Comparison of ENCODE assay signal across 2 mouse cellular contexts in the genomic region with DNA sequence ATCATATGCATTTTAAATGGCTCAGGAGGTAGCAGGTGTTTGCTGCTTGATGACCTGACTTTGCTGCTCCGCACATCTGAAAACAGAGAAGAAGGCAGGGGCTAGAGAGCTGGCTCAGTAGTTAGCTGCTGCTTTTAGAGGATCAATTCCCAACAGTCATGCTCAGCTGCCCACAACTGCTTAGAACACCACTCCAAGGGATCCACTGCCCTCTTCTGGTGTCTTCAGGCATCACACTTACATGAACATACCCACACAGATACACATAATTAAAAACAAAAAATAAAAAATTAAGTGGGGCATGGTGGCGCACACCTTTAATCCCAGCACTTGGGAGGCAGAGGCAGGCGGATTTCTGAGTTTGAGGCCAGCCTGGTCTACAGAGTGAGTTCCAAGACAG.
TF ChIP-seq lines count a peak whose summit lies in the region.

No protein-coding gene starts in this region.

TF ChIP-seq in CH12.LX, 34 proteins besides CTCF, POLR2A, EP300 and RAD21:
- TF ChIP-seq IRF4 (IDR thresholded peaks at IDR 0.05; ENCODE audit: low read depth, low read length): no peak
- no peak for TF ChIP-seq BHLHE40 (IDR thresholded peaks at IDR 0.05; ENCODE audit: low read depth, low read length)
- TF ChIP-seq USF1 (IDR thresholded peaks at IDR 0.05; ENCODE audit: low read depth, low read length): no peak
- no peak for TF ChIP-seq CHD1 (IDR thresholded peaks at IDR 0.05; ENCODE audit: low read depth, low read length)
- TF ChIP-seq MEF2A (IDR thresholded peaks at IDR 0.05; ENCODE audit: borderline replicate concordance, low read depth, low read length): no peak
- TF ChIP-seq HCFC1 (IDR thresholded peaks at IDR 0.05; ENCODE audit: low read depth, low read length): no peak
- no peak for TF ChIP-seq RCOR1 (conservative IDR thresholded peaks at IDR 0.05; ENCODE audit: low read depth, low read length)
- no peak for TF ChIP-seq ZMIZ1 (IDR thresholded peaks at IDR 0.05; ENCODE audit: low read depth, low read length)
- no peak for TF ChIP-seq JUND (conservative IDR thresholded peaks at IDR 0.05; ENCODE audit: low read depth, low read length)
- no peak for TF ChIP-seq UBTF (IDR thresholded peaks at IDR 0.05; ENCODE audit: low read depth, low read length)
- TF ChIP-seq SMC3 (IDR thresholded peaks at IDR 0.05; ENCODE audit: low read depth, low read length): no peak
- TF ChIP-seq JUN (IDR thresholded peaks at IDR 0.05; ENCODE audit: insufficient read depth, low read depth, low read length): no peak
- TF ChIP-seq ZKSCAN1 (IDR thresholded peaks at IDR 0.05; ENCODE audit: borderline replicate concordance, low read depth, low read length): no peak
- no peak for TF ChIP-seq MAX (IDR thresholded peaks at IDR 0.05; ENCODE audit: low read length)
- TF ChIP-seq MXI1 (IDR thresholded peaks at IDR 0.05; ENCODE audit: low read depth, low read length): no peak

TF ChIP-seq in ES-E14, 5 proteins besides CTCF, POLR2A, EP300 and RAD21:
- TF ChIP-seq ZNF384 (IDR thresholded peaks at IDR 0.05; ENCODE audit: low read depth, low read length) (no peak), HCFC1 (IDR thresholded peaks at IDR 0.05; ENCODE audit: borderline replicate concordance, insufficient read depth, low read length) (no peak), ZC3H11A (IDR thresholded peaks at IDR 0.05; ENCODE audit: borderline replicate concordance, low read depth, low read length) (peak; percentile 76; the same call in 1 of the 2 replicates), CHD2 (IDR thresholded peaks at IDR 0.05; ENCODE audit: low read depth, low read length) (no peak), MAFK (IDR thresholded peaks at IDR 0.05; ENCODE audit: insufficient read depth, low read depth, low read length) (no peak)
